Mouse (Mus musculus) mesoderm, embryonic 11.5 days (tissue): ENCODE results near the gene Neurl4.
"Not testable (repeated sequence)": the region's sequence is repeated elsewhere in the genome, so short reads cannot be mapped to it uniquely, and the experiment has no call there.

Experiments used
- DNase-seq: peaks from one replicate; pipeline ENCODE4 v3.0.0-alpha.2; 2012; ENCODE audit warnings: low read depth, low spot score

Neurl4 gene

DNA sequence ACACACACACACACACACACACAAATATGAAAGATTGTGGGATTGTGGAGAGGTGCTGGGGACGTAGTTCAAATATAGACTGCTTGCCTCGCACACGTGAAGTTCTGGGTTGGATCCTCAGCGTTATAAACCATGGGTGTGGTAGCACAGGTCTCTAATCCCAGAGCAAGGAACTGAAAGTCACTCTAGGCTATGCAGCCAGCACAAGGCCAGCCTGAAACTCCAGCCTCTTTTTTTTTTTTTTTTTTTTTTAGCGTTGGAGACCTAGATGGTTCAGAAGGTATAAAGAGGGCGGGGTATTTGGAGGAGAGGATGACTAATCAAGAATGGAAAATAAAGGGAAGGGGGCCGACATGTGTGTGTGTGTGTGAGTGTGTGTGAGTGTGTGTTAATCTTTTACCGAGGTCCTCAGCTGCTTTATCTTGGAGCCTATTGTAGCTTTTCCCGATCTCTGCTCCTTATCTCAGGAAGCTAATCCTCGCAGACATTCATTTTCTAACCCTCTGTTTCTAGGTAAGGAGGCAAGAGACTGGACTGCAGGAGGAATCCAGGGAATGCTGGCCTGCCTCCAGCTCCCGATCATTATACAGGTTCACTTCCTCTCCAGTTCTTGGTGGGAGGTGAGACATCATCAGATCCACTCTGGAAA lies 52.5 kb downstream of the Neurl4 start:
- DNase-seq, result no peak

GRCm38 (mm10) chr11:69955618-69956017 lies 54.7 kb downstream of the Neurl4 start:
- not testable (repeated sequence) for DNase-seq

DNA sequence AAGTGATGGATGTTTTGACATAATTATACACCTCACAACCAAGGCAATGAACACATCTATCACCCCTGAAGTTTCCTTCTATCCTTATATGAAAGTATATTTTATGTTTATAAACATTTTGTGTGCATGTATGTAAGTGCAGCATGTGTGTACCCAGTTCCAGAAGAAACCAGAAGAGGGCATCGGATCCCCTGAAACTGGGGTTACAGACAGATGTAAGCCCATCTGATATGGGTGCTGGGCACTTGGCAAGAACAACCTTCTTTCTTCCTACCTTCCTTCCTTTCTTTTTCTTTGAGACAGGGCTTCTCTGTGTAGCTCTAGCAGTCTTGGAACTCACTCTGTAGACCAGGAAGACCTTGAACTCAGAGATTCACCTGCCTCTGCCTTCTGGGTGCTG lies 55.3 kb downstream of the Neurl4 start:
- no peak for DNase-seq

GRCm38 (mm10) chr11:69960616-69961015 lies 59.7 kb downstream of the Neurl4 start:
- DNase-seq, result no peak

- no peak for DNase-seq
These were observed 61.0 kb downstream of the Neurl4 start for GRCm38 (mm10) chr11:69961841-69962240.
